Mouse (Mus musculus): ENCODE results near the gene Mrpl4. TPM values are rescaled to one million over a fixed set of nuclear protein-coding genes. Genes with fewer than 3 reads are reported as not detected.
A peak's percentile ranks its signal among the peaks of the same experiment; 100 is the strongest.

Mrpl4 gene
- polyA plus RNA-seq (2014; fragmentation: Nextera tagmentation; extraction: Ambion mirVana): 118 and 129 TPM in 2 replicates

DNA sequence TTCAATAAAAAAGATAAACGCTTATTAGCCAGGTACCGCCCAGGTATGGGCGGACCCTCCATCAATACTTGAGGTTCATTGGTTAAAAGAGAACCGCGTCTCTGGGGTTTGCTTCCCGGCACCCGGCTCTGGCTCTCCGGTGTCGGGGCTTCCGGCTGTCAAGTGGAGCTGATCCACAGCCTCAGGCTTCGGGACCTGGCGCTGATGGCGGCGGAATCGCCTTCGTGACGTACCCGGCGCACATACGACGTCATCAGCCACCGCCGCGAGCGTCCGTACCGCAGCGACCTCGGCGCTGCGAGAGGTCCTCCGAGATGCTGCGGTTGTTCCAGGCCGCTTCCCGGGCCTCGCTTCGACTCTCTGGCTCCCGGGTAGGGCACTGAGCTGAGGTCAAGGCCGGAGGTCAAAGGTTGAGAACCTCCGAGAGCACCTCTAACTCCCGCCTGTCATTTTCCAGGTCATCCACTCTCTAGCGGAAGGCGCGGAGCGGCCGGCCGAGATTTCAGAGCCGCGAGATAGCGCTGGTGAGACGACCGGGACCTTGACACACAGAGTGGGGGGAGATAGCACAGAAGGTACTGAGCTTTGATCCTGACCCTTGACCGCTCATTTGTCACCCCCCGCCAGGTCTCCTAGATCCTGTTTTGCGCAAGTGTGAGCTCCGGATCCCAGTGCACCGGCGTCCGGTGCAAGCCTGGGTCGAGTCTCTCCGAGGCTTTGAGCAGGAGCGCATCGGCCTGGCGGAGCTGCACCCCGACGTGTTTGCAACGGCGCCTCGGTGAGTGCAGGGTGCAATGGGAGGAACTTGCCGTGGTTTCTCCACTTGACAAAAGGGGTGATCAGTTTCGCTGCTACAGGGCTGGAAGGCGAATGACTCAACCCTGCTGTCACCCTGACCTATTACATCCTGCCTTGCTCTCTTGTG lies at the start of gene Mrpl4:
TSS of gene Mrpl4 (plus strand) at position 112 of the 925 bp plus-strand sequence.
- under 1% methylated on average over 72 of the region's 72 CpGs for WGBS
- DNase-seq (ENCODE audit: low spot score): peak; percentile 93
- Histone ChIP-seq H3K36me3 (ENCODE audit: control insufficient read depth, insufficient read depth, low read length) (peaks cover 26% of the 10 kb centered on the region), H3K4me1 (ENCODE audit: control insufficient read depth, insufficient read depth, low read length) (no peaks in the 10 kb centered on the region), H3K27ac (ENCODE audit: low read depth, low read length) (peak within 1 kb of the TSS; percentile 70), H3K9ac (ENCODE audit: low read length) (peak within 1 kb of the TSS; percentile 84), H3K4me2 (ENCODE audit: low read length) (peak within 1 kb of the TSS; percentile 82), H3K9me3 (replicated peaks; ENCODE audit: control insufficient read depth, low read length) (no peaks in the 10 kb centered on the region), H3K27me3 (replicated peaks; ENCODE audit: control insufficient read depth, insufficient read depth, low read length) (no peaks in the 10 kb centered on the region), H3K4me3 (ENCODE audit: low read depth, low read length) (peak within 1 kb of the TSS; percentile 80)
- peak; percentile 93 for ATAC-seq

DNA sequence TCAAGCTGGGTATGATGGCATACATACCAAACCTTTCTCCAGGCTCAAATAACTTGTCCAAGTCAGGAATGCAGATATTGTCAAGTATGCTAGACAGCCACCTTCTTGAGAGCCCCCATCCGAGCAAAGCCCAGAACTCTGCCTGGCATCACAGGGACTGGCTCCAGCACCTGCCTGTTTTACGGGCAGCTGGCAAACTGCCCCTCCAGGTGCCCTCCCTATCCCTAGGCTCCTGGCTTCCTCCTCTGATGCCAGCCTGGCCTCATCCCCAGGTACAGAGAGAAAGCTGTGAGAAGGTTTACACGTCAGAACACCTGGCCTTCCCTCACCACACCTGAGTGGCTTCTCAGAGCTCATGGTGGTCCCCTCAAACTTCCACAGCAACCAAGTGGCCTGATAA lies 45.5 kb upstream of the Mrpl4 start:
- Histone ChIP-seq H3K9me3 (replicated peaks; ENCODE audit: control insufficient read depth, low read length) (no peaks in the 10 kb centered on the region), H3K4me1 (ENCODE audit: control insufficient read depth, insufficient read depth, low read length) (no peaks in the 10 kb centered on the region), H3K4me3 (ENCODE audit: low read depth, low read length) (no peak overlapping the region), H3K9ac (ENCODE audit: low read length) (no peak overlapping the region), H3K36me3 (ENCODE audit: control insufficient read depth, insufficient read depth, low read length) (no peaks in the 10 kb centered on the region), H3K27me3 (replicated peaks; ENCODE audit: control insufficient read depth, insufficient read depth, low read length) (no peaks in the 10 kb centered on the region), H3K27ac (ENCODE audit: low read depth, low read length) (no peak overlapping the region), H3K4me2 (ENCODE audit: low read length) (no peak overlapping the region)
- no peak for DNase-seq (ENCODE audit: low spot score)
- 91% methylated on average over 3 of the region's 3 CpGs for WGBS
- no peak for ATAC-seq

DNA sequence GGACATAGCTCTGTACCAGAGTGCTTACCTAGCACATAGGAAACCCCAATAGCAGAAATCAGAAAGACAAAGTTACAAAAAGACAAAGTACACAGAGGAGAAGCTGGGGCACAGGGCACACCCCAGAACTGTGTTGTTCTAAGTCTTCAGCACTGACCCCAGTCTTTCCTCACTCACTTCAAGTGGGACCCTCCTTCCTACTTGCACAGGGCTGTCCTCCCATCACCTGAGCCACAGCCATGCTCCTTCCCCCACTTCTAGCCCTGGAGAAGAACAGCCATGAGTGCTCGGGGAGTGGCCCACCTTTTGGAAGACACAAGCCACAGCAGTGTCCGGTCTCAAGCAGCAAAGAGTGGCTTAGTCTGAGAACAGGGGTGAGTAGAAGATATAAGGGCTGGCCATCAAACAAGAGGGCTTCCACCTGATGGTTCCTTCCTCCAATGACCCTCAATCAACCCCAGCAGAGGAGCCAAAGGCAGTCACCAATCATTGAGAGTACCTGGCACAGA lies 43.1 kb upstream of the Mrpl4 start, which contains the start of gene Dnmt1:
TSS of gene Dnmt1 (minus strand) at position 459 of the 509 bp plus-strand sequence.
- Histone ChIP-seq H3K36me3 (ENCODE audit: control insufficient read depth, insufficient read depth, low read length) (no peaks in the 10 kb centered on the region), H3K4me1 (ENCODE audit: control insufficient read depth, insufficient read depth, low read length) (no peaks in the 10 kb centered on the region), H3K4me3 (ENCODE audit: low read depth, low read length) (no peak within 1 kb of the TSS), H3K27ac (ENCODE audit: low read depth, low read length) (no peak within 1 kb of the TSS), H3K27me3 (replicated peaks; ENCODE audit: control insufficient read depth, insufficient read depth, low read length) (no peaks in the 10 kb centered on the region), H3K9ac (ENCODE audit: low read length) (no peak within 1 kb of the TSS), H3K9me3 (replicated peaks; ENCODE audit: control insufficient read depth, low read length) (no peaks in the 10 kb centered on the region), H3K4me2 (ENCODE audit: low read length) (no peak within 1 kb of the TSS)
- ATAC-seq (no peak), DNase-seq (ENCODE audit: low spot score) (no peak)
- 95% methylated on average over 2 of the region's 2 CpGs for WGBS

GRCm38 (mm10) chr9:20961557-20961956 lies 41.0 kb upstream of the Mrpl4 start:
- ATAC-seq: no peak
- 81% methylated on average over 9 of the region's 9 CpGs for WGBS

DNA sequence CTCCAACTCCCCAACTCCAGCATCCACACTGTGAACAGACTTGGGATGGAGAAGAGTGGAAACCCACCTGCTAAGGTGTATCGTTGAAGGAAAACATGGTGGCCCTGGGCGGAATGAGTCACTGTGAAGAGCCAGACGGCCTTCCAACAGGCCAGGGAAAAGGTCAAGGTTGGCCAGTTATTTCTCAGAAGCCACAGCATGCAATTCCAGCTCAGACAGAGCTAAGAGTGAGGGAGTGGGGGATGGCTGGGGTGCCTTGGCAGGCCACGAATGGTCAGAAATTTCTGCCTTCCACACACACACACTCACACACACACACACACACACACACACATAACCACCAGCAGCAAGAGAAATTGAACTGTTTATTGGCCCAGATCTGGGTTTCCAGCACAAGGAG lies 36.9 kb upstream of the Mrpl4 start:
- ATAC-seq: no peak
- H3K4me1 ChIP-seq (ENCODE audit: control insufficient read depth, insufficient read depth, low read length): no peaks in the 10 kb centered on the region

More at GRCm38 (mm10) chr9:20961557-20961956, 41.0 kb upstream of the Mrpl4 start:
- Histone ChIP-seq H3K4me3 (ENCODE audit: low read depth, low read length) (no peak overlapping the region), H3K27me3 (replicated peaks; ENCODE audit: control insufficient read depth, insufficient read depth, low read length) (no peaks in the 10 kb centered on the region), H3K27ac (ENCODE audit: low read depth, low read length) (no peak overlapping the region), H3K9me3 (replicated peaks; ENCODE audit: control insufficient read depth, low read length) (no peaks in the 10 kb centered on the region), H3K4me1 (ENCODE audit: control insufficient read depth, insufficient read depth, low read length) (no peaks in the 10 kb centered on the region), H3K9ac (ENCODE audit: low read length) (no peak overlapping the region), H3K36me3 (ENCODE audit: control insufficient read depth, insufficient read depth, low read length) (no peaks in the 10 kb centered on the region), H3K4me2 (ENCODE audit: low read length) (no peak overlapping the region)
- no peak for DNase-seq (ENCODE audit: low spot score)

DNA sequence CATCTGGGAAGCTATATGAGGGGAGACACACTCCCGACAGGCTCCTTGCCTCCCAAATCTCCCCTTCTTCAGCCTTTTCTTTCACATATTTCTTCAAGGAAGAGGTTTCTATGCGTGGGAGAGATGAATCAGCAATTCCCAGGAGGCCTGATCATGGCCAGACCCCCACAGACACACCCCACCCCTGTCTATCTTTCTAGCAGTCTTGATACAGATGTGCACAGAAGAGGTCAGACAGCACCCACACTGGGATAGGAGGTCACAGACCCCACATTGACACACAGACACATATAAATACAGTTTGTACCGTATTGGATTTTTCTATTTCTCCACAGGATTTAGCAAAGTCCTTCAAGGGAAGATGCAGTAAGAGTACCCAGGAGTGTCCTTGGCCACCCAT lies 36.5 kb upstream of the Mrpl4 start:
- H3K4me2 ChIP-seq (ENCODE audit: low read length): no peak overlapping the region
- 87% methylated on average over 3 of the region's 3 CpGs for WGBS
- no peak overlapping the region for H3K4me3 ChIP-seq (ENCODE audit: low read depth, low read length)
- H3K4me1 ChIP-seq (ENCODE audit: control insufficient read depth, insufficient read depth, low read length): no peaks in the 10 kb centered on the region
- H3K36me3 ChIP-seq (ENCODE audit: control insufficient read depth, insufficient read depth, low read length): peaks cover 13% of the 10 kb centered on the region; the same call in 1 of the 2 replicates
- H3K9me3 ChIP-seq (replicated peaks; ENCODE audit: control insufficient read depth, low read length): no peaks in the 10 kb centered on the region
- H3K27ac ChIP-seq (ENCODE audit: low read depth, low read length): no peak overlapping the region
- no peak for DNase-seq (ENCODE audit: low spot score)
- no peaks in the 10 kb centered on the region for H3K27me3 ChIP-seq (replicated peaks; ENCODE audit: control insufficient read depth, insufficient read depth, low read length)
- no peak overlapping the region for H3K9ac ChIP-seq (ENCODE audit: low read length)
- ATAC-seq: no peak

More for the DNA sequence above, 36.9 kb upstream of the Mrpl4 start:
- Histone ChIP-seq H3K9me3 (replicated peaks; ENCODE audit: control insufficient read depth, low read length) (no peaks in the 10 kb centered on the region), H3K4me3 (ENCODE audit: low read depth, low read length) (no peak overlapping the region), H3K27me3 (replicated peaks; ENCODE audit: control insufficient read depth, insufficient read depth, low read length) (no peaks in the 10 kb centered on the region), H3K27ac (ENCODE audit: low read depth, low read length) (no peak overlapping the region), H3K4me2 (ENCODE audit: low read length) (no peak overlapping the region), H3K9ac (ENCODE audit: low read length) (no peak overlapping the region), H3K36me3 (ENCODE audit: control insufficient read depth, insufficient read depth, low read length) (peaks cover 13% of the 10 kb centered on the region; the same call in 1 of the 2 replicates)
- 83% methylated on average over 4 of the region's 4 CpGs for WGBS
- no peak for DNase-seq (ENCODE audit: low spot score)

DNA sequence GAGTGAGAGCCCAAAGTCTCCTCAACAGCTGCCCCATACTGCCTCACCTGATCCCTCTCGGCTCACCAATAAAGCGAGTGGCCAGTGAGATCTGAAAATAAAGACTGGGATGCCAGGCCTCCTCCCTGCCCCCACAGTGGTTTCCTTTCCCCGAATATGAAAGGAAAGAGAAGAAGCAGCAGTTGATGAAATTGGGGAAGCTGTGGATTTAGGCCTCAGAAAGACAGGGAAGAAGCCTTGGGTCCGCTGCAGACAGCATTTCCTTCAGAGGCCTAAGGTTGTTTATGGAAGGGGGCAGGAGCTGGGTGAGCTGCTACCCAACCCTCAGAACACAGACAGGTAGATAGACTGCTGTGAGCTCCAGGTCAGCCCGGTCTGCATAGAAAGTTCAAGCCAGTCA lies 35.8 kb upstream of the Mrpl4 start:
- no peaks in the 10 kb centered on the region for H3K4me1 ChIP-seq (ENCODE audit: control insufficient read depth, insufficient read depth, low read length)
- H3K27ac ChIP-seq (ENCODE audit: low read depth, low read length): no peak overlapping the region
- no peaks in the 10 kb centered on the region for H3K27me3 ChIP-seq (replicated peaks; ENCODE audit: control insufficient read depth, insufficient read depth, low read length)
- H3K4me3 ChIP-seq (ENCODE audit: low read depth, low read length): no peak overlapping the region
- WGBS: 70% methylated on average over 5 of the region's 5 CpGs
- ATAC-seq (no peak), DNase-seq (ENCODE audit: low spot score) (no peak)
- H3K9me3 ChIP-seq (replicated peaks; ENCODE audit: control insufficient read depth, low read length): no peaks in the 10 kb centered on the region
- H3K4me2 ChIP-seq (ENCODE audit: low read length): no peak overlapping the region
- no peak overlapping the region for H3K9ac ChIP-seq (ENCODE audit: low read length)
- peaks cover 13% of the 10 kb centered on the region; the same call in 1 of the 2 replicates for H3K36me3 ChIP-seq (ENCODE audit: control insufficient read depth, insufficient read depth, low read length)

GRCm38 (mm10) chr9:20971751-20972140 lies 30.8 kb upstream of the Mrpl4 start:
- Histone ChIP-seq H3K4me3 (ENCODE audit: low read depth, low read length) (no peak overlapping the region), H3K4me1 (ENCODE audit: control insufficient read depth, insufficient read depth, low read length) (peaks cover 10% of the 10 kb centered on the region), H3K27me3 (replicated peaks; ENCODE audit: control insufficient read depth, insufficient read depth, low read length) (no peaks in the 10 kb centered on the region), H3K36me3 (ENCODE audit: control insufficient read depth, insufficient read depth, low read length) (peaks cover 13% of the 10 kb centered on the region; the same call in 1 of the 2 replicates), H3K9ac (ENCODE audit: low read length) (no peak overlapping the region), H3K9me3 (replicated peaks; ENCODE audit: control insufficient read depth, low read length) (no peaks in the 10 kb centered on the region), H3K27ac (ENCODE audit: low read depth, low read length) (no peak overlapping the region), H3K4me2 (ENCODE audit: low read length) (no peak overlapping the region)
- ATAC-seq (no peak), DNase-seq (ENCODE audit: low spot score) (no peak)
- 76% methylated on average over 7 of the region's 7 CpGs for WGBS
